Mouse (Mus musculus) 3134 (cell line): ENCODE measurements around the gene Fam20b.

Source experiments
- DNase-seq: peaks from one replicate; pipeline ENCODE4 v3.0.0-alpha.2; 2011; ENCODE audit warnings: low spot score; ENCODE audit not compliant: insufficient read length; ENCODE audit errors: extremely low read depth

Fam20b gene

GRCm38 (mm10) chr1:156730802-156731201 is 11.9 kb upstream of the Fam20b start:
- no peak for DNase-seq

GRCm38 (mm10) chr1:156727234-156728108 is 8.6 kb upstream of the Fam20b start:
- DNase-seq, result no peak

- DNase-seq, result no peak
These were observed 3.2 kb upstream of the Fam20b start for GRCm38 (mm10) chr1:156722089-156722488.

GRCm38 (mm10) chr1:156720046-156720445 is 1.2 kb upstream of the Fam20b start:
- no peak for DNase-seq

GRCm38 (mm10) chr1:156718286-156718949 is 468 bp downstream of the Fam20b start:
- DNase-seq, result peak; percentile 82

GRCm38 (mm10) chr1:156717751-156718285 is 1.1 kb downstream of the Fam20b start:
- no peak for DNase-seq

- DNase-seq, result no peak
These were observed 2.2 kb downstream of the Fam20b start for GRCm38 (mm10) chr1:156716681-156717080.

- no peak for DNase-seq
These were observed 8.3 kb downstream of the Fam20b start for GRCm38 (mm10) chr1:156710472-156711098.

GRCm38 (mm10) chr1:156708672-156709071 is 10.2 kb downstream of the Fam20b start:
- no peak for DNase-seq

- DNase-seq, result no peak
These were observed 13.1 kb downstream of the Fam20b start for GRCm38 (mm10) chr1:156705696-156706285.

- DNase-seq, result no peak
These were observed 15.4 kb downstream of the Fam20b start for GRCm38 (mm10) chr1:156703444-156703843.

GRCm38 (mm10) chr1:156702151-156702550 is 16.7 kb downstream of the Fam20b start:
- DNase-seq, result no peak

- DNase-seq, result no peak
These were observed 32.7 kb downstream of the Fam20b start for GRCm38 (mm10) chr1:156686025-156686661.

GRCm38 (mm10) chr1:156679599-156679998 is 39.3 kb downstream of the Fam20b start:
- peak; percentile 45 for DNase-seq

- DNase-seq, result peak; percentile 59
These were observed 41.7 kb downstream of the Fam20b start for GRCm38 (mm10) chr1:156677230-156677629.

GRCm38 (mm10) chr1:156676596-156676995 is 42.3 kb downstream of the Fam20b start:
- no peak for DNase-seq

- DNase-seq, result peak; percentile 44
These were observed 42.7 kb downstream of the Fam20b start for GRCm38 (mm10) chr1:156676171-156676570.

- DNase-seq, result peak; percentile 96
These were observed 44.5 kb downstream of the Fam20b start, which contains the start of gene Tor3a for GRCm38 (mm10) chr1:156674195-156675000. TSS of gene Tor3a (minus strand) at chr1:156674356.

- DNase-seq, result peak; percentile 59
These were observed 45.3 kb downstream of the Fam20b start for GRCm38 (mm10) chr1:156673476-156674194.
